Mouse (Mus musculus): ENCODE data around the gene Commd8.

GRCm38 (mm10) chr5:72204507-72204906 is 36.5 kb upstream of the Commd8 start:
- TF ChIP-seq CTCF (IDR thresholded peaks at IDR 0.05): no peak
- TF ChIP-seq EP300 (IDR thresholded peaks at IDR 0.05): no peak
